Mouse (Mus musculus): Measurements from ENCODE around the gene Rasl11b.

Gene Rasl11b

GRCm38 (mm10) chr5:74194841-74195613 is at the start of gene Rasl11b:
Rasl11b (plus strand) TSS chr5:74195286.
- DNase-seq = peak; percentile 96

DNA sequence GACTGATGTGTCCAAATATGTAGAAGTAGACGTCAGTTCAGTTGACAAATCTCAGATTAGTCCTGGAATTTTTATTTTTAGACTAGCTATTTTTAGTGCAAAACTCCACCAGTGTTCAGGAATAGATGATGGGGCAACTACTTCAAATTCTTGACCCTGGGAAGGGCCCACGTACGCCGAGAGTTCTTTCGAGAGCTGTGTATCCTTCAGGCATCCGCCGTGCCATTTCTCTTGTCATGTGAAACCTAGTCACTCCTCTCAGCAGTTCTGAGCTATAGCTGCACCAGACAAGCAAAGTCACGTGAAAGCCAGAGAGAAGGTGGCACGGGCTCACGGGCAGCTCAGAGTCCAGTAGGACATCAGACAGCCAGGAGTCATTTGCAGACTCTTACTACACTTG is 47.5 kb upstream of the Rasl11b start:
- no peak for DNase-seq

DNA sequence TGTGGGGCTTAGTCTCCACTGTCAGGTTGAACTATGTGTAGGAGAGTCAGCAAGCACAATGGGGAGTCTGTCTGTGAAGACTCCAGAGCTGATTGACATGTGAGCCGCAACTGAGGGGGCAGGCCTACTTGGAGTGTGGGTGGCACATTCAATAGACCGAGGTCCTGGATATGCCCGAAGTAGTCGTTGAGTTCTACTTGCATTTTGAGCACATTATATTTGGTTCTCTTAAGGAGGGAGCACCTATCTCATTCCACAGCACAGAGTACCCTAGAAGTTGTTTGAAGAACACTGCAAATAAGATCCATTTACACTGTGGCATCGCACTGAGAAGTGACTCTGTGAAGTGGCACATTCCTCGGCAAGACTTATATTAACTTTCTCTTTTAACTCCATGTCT is 45.1 kb upstream of the Rasl11b start:
- no peak for DNase-seq

DNA sequence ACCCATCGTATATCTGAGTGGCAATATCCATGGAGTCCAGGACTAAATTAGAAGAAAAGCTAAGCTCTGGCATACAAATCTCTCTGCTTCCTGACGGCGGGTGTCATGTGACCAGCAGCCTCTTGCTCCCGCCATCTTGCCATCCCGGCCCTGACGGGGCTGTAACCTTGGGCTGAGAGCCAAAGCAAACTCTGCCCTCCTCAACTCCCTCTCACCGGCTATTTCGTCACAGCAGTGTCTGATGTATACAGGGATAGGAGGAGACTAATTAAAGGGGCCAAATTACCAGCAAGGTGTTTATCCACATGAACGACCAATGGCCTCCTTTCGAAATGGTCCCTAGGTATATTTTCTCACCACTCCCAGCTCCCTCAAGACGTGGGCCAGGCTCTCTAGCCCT is 43.3 kb upstream of the Rasl11b start:
- no peak for DNase-seq

DNA sequence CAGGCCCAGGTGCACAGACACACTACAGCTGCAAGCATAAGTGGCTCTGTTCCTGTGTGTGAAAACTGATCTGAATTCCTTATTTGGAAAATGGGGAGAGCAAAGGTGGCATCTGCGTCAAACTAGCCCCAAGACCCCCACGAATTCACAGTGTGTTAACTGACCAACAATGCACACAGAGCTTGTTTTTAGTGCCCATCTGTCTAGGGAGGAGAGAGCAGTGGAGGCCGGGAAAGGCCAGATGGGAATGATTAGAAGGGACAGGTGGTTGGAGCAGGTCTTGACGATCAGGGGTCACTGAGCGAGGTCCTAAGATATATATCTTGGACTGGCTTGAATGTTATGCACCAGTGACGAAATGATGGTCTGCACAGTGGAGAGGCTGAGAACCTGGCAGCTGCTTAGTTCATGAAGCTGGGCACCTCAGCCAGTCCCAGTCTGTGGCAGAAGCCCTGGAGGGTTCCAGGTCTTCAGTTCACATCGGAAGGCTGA is 39.2 kb upstream of the Rasl11b start:
- no peak for DNase-seq

DNA sequence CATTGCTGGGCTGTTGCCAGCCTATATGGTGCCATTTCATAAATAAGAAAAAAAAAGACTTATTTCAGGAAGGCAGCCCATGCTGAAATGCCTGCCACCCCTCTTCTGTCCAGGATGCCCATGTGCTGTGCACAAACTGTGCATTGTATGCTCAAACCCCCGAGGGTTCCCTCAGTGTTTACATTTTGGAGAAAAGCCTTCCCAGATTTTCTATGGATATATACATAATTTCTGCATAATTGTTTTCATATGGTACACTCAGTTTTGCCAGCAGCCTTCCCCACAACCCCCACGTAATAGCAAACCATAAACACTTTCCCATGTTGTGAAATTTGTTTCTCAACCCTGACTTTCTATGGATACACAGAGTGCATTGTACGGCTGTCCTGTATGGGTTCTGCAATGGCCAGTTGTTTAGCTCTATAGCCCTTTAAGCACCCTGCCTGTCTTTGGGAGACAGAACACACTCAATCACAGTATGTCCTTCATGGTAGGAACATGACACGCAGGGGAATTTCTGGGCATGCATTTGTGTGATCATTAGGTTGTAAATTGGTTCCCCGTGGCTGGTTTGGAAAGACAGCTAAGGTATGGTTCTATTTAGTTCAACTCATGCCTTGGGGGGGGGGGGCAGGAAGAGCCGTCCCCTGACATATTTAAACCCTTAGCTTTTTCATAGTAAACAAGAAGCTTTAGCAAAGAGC is 36.0 kb upstream of the Rasl11b start:
- DNase-seq = no peak

DNA sequence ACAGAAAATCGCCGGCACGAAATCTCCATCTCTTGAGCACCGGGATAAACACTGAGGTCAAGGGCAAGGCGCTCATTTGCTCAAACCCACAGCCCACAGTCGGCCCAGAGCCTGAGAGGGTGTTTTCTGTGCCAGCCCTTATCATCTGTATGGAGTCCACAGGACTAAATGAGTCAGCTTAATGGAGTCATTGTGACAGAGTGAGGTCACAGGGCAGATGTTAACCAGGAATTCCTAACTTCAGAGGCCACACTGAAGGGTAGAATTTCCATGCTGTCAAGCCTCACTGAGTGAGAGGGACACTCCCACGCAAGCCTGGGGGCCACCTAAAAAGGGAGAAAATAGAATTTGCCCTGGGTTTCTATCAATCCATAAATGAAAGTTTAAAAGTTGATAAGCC is 35.2 kb upstream of the Rasl11b start:
- no peak for DNase-seq

GRCm38 (mm10) chr5:74160349-74160748 is 34.7 kb upstream of the Rasl11b start:
- DNase-seq = no peak

DNA sequence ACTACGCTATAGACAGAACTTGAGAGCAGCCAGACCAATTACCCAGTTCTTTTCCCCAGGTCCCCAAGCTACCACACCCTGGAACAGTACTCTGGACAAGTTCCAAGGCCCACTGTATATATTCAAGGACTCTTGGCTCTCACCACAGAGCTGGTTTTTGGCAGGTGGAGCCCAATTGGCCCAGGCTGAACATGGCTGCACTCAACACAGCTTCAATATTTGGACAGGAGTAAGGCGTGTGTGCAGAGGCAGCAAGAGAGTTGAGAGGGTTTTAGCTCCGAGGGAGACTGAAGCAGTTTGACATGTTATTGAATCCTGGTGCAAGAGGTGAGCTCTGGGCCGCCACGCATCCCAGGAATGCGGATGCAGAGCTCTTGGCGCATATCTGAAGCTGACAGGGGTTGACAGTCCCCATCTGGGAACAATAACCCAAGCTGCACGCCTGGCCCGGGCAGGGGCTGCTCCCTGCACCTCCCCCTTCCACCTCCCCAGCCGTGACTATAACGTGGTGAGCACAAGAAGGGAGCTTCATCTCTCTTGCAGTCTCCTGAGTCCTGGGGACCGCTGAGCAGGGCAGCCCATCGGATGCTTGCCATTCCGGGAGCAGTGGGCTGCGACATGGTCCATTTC is 33.7 kb upstream of the Rasl11b start:
- DNase-seq = no peak

DNA sequence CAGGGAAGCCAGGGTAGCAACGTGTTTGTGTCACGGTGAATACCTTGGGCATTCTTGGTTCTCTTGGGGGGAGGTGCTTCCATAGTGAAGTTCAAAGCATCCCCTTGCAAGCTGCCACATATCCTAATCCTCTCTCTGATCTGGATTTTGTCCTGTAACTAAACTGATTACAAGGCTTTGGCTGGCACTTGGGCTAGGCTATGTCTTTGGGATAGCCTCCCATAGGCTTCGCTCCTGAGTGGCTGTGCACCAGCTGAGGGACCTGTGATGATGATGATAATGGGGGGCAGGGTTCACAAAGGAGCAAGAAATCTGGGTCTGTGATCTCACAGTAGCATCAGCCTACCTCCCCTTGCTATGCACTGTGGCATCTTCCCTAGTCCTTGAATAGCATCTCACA is 33.1 kb upstream of the Rasl11b start:
- no peak for DNase-seq

DNA sequence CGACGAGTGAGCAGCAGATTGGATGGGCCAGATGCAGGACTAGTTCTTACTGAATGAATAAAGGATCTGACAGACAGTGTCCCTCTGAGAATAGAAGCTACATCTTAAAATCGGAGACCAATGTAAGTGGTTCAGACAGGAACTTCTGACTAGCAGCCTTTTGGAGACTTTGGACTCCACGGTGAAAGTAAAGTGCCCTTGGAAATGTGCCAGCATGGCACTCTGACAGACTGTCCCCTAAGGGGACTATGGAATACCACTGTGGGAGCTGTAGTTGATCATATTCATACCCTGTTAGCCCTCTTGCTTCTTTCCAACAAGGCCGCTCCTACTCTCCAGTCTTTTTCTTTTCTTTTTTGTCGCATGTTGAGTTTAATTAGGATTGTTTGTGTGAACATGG is 31.9 kb upstream of the Rasl11b start:
- no peak for DNase-seq

GRCm38 (mm10) chr5:74164547-74164946 is 30.5 kb upstream of the Rasl11b start:
- DNase-seq = no peak

GRCm38 (mm10) chr5:74166642-74167041 is 28.4 kb upstream of the Rasl11b start:
- no peak for DNase-seq

DNA sequence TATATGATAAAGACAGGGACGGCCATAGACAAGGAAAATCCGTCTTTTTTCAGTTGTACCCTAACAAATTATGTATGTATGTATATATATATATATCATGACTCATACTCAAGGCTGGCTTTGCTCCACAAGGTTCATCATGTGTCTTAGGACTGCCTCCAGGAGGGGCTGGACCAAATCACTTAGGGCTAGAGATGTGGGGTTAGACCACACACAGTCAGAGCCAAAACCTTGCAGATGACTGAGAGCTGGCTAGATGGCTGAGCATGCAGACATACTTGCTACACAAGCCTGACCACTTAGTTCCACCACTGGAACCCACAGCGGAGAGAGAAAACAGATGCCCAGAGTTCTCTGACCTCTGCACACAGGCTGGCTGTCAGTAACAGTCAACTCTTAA is 27.0 kb upstream of the Rasl11b start:
- no peak for DNase-seq

DNA sequence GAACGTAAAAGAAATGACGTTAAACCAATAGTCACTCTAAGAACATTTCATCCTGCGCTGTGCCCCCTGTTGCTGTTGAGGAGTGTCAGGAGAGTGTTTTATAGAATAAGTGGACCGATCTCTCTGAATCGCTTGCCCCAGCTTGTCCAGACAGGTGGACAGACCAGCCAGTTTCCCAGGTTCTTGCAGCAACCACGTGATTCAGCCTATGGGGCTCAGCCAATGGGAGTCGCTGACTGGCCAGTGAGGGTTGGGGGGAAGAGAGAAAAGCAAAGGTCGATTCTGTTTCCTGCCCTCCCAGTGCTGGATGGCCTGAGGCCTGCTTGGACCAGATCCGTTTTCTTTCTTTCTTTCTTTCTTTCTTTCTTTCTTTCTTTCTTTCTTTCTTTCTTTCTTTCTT is 23.3 kb upstream of the Rasl11b start:
- no peak for DNase-seq

DNA sequence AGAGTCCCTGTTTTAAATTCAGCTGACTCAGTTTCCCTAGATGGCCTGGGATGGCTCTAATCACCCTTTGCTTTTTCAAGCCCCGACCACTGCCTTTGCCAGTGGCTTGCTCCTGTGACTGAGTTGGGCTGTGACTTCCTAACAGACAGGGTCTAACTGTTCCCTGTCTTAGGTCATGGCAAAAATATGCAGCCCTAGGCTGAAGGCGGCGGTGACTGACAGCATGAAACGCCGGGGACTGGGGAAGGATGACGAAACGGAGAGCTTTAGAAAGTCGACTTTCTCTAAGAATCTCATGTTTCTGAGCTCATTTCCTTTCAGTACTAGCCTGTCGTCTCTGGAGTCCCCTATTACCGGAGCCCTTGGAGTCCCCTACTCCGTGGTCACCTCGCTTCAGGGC is 22.9 kb upstream of the Rasl11b start:
- DNase-seq = no peak

GRCm38 (mm10) chr5:74173162-74173844 is 21.8 kb upstream of the Rasl11b start:
- DNase-seq = no peak

DNA sequence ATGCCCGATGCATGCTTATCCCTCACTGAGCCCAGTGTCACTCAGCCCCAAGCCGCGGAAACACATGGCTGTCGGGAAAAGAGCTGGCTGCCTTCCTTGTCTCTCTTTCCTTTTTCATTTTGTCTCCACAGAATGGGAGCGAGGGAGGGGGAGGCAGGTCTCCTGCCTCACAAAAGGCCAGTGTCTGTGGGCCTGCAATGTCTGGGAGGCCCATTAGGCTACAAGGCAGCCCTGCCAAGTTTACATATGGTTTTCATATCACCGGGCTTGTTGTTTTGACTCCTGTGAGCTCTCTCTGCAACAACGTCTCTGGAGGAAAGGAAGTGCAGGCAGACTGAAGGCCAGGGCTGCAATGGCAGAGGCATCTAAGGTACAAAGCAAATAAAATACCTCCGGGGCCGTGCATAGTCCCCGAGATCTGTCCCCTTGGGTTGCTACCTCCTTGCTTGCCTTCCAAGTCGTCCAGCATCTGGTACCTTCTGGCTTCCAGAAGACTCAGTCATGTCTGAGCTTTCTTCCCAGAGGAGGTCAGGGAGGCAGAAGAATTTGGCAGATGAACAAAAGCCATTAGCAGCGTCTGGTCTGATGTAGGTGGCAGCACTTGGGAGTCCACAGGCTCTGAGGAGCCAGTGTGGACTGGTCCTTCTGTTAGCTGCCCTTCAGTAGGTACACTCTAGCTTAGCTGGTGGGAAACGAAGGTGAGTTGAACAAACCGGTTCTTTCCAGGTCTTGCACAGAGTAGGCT is 19.4 kb upstream of the Rasl11b start:
- no peak for DNase-seq

DNA sequence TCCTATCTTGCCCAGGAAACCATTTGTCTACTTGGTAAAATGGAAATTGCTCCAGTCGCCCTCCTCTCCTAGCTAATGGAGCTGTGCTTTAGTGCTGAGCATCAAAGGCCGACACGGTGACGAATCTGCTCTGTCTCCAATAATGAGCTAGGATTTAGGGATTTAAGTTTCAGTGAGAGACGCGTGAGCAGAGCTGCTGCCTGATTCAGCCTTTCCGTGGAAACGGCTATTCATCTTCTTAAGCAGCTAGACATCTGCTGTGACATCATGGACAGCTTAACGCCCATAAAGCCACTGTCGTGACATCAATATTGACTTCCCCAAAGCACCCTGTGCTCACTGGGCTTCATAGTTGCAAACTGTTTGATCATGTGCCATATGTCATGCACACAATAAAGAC is 14.9 kb upstream of the Rasl11b start:
- no peak for DNase-seq

DNA sequence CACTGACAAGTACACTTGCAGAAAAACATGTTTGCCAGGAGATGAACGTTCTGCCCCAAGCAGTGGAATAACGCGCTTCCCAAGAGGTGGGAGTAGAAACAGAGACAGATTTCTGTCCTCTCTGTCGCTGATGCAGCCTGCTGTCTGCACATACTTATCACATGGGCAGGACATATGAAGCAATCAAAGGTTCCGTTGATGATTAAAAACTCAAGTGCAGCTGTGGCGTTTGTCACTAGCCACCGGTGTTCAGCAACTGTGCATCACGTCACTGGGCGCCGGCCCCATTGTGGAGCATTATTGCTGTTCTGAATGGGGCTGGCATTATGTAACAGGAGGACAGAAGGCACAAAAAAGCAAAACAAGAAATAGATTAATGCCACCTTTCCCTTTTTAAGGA is 12.0 kb upstream of the Rasl11b start:
- DNase-seq = no peak

GRCm38 (mm10) chr5:74184607-74185006 is 10.5 kb upstream of the Rasl11b start:
- DNase-seq = no peak

DNA sequence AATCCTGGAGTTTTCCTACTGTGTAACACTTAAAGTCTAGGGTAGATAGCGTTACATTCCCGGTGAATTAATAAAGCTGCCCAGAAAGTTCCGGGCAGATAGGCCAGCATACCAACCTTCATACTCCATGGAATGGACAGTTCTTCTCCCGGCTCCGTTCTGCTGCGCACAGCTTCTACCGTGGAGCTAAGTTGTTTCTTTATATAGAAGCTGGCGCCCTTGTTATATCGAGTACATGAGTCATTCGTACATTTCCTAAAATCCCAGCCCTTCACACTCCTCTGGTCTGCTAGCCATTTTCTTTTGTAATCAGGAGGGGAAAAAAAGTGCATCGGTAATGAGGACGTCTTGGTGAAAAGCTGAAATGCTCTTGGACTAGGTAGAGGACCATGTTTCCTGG is 7.0 kb upstream of the Rasl11b start:
- no peak for DNase-seq

DNA sequence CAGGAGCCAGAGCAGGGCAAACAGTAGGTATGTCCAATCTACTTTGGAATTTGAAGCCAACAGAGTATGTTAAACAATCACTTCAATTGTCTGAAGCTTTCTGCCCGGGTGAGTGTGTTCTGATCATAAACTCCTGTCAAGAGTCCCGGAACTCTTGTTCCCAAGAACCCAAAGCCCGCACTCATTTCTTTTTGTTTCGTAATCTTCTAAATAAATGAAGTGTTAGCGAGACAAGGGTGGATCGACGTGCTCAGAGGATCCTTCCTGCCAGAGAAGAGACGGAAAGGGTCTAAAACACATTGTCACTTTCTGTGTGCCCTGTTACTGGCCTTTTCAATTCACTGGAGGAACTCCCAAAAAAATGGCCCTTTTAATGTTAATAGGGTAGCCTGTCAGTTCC is 6.2 kb upstream of the Rasl11b start:
- DNase-seq = no peak

Data from right cerebral cortex, adult 18-20 months (tissue).